Mouse (Mus musculus) inflammation-experienced regulatory T-cells, adult 6 months (primary cell): Measurements from ENCODE around the gene Hccs. TPM values are rescaled to one million over a fixed set of nuclear protein-coding genes. Genes with fewer than 3 reads are reported as not detected.
A peak's percentile ranks its signal among the peaks of the same experiment; 100 is the strongest.
"Not testable (repeated sequence)": the region's sequence is repeated elsewhere in the genome, so short reads cannot be mapped to it uniquely, and the experiment has no call there.

Experiments used
- ATAC-seq: one replicate; pipeline ENCODE4 v1.8.0; 2017
- polyA plus RNA-seq, 3 experiments: library from polyadenylated mRNA; unstranded; fragments of 100-300 nt; shearing (Covaris generic); gene quantifications; one replicate each; pipeline ENCODE4 v1.2.1; 2017

The Hccs gene
- 10 to 100 TPM in 1 of 3 experiments, 1 to 10 TPM in 2; 7.5 to 16.1 (median 8.4) TPM for polyA plus RNA-seq

- peak; percentile 96 for ATAC-seq
These were observed at the start of gene Hccs for GRCm38 (mm10) chrX:169319945-169320667. TSS of gene Hccs (minus strand) at chrX:169320372.

GRCm38 (mm10) chrX:169357146-169357772 is 37.1 kb upstream of the Hccs start:
- no peak for ATAC-seq

GRCm38 (mm10) chrX:169338213-169338612 is 18.0 kb upstream of the Hccs start:
- ATAC-seq, result no peak

GRCm38 (mm10) chrX:169337559-169337958 is 17.4 kb upstream of the Hccs start:
- ATAC-seq, result no peak

- ATAC-seq, result no peak
These were observed 12.1 kb upstream of the Hccs start for GRCm38 (mm10) chrX:169332264-169332663.

- ATAC-seq, result no peak
These were observed 5.9 kb upstream of the Hccs start for GRCm38 (mm10) chrX:169325929-169326595.

- not testable (repeated sequence) for ATAC-seq
These were observed 465 bp upstream of the Hccs start for GRCm38 (mm10) chrX:169320668-169321005.

- ATAC-seq, result peak; percentile 9
These were observed 959 bp downstream of the Hccs start for GRCm38 (mm10) chrX:169319066-169319760.

- no peak for ATAC-seq
These were observed 11.6 kb downstream of the Hccs start for GRCm38 (mm10) chrX:169308559-169308958.

- no peak for ATAC-seq
These were observed 16.2 kb downstream of the Hccs start for GRCm38 (mm10) chrX:169303945-169304344.

GRCm38 (mm10) chrX:169302271-169303045 is 17.7 kb downstream of the Hccs start:
- no peak for ATAC-seq

- no peak for ATAC-seq
These were observed 20.6 kb downstream of the Hccs start for GRCm38 (mm10) chrX:169299579-169299978.

GRCm38 (mm10) chrX:169263433-169264172 is 56.6 kb downstream of the Hccs start:
- ATAC-seq, result no peak

- ATAC-seq, result no peak
These were observed 58.0 kb downstream of the Hccs start for GRCm38 (mm10) chrX:169262212-169262611.

- ATAC-seq, result no peak
These were observed 59.1 kb downstream of the Hccs start for GRCm38 (mm10) chrX:169261034-169261433.

- no peak for ATAC-seq
These were observed 63.4 kb downstream of the Hccs start for GRCm38 (mm10) chrX:169256741-169257140.

GRCm38 (mm10) chrX:169255915-169256314 is 64.3 kb downstream of the Hccs start:
- ATAC-seq, result no peak

- no peak for ATAC-seq
These were observed 97.7 kb downstream of the Hccs start for GRCm38 (mm10) chrX:169222357-169223062.

GRCm38 (mm10) chrX:169220064-169220463 is 100.1 kb downstream of the Hccs start:
- ATAC-seq, result no peak

- no peak for ATAC-seq
These were observed 110.2 kb downstream of the Hccs start for GRCm38 (mm10) chrX:169210019-169210418.
